Mouse (Mus musculus) ovary, adult 18-20 months (tissue): ENCODE measurements around the gene Ccl22.

Experiments used
- DNase-seq: peaks from one replicate; pipeline ENCODE4 v3.0.0; 2022; ENCODE audit warnings: low spot score, mixed read lengths

Ccl22 gene

GRCm38 (mm10) chr8:94778895-94779533 lies 33.6 kb downstream of the Ccl22 start:
- no peak for DNase-seq

DNA sequence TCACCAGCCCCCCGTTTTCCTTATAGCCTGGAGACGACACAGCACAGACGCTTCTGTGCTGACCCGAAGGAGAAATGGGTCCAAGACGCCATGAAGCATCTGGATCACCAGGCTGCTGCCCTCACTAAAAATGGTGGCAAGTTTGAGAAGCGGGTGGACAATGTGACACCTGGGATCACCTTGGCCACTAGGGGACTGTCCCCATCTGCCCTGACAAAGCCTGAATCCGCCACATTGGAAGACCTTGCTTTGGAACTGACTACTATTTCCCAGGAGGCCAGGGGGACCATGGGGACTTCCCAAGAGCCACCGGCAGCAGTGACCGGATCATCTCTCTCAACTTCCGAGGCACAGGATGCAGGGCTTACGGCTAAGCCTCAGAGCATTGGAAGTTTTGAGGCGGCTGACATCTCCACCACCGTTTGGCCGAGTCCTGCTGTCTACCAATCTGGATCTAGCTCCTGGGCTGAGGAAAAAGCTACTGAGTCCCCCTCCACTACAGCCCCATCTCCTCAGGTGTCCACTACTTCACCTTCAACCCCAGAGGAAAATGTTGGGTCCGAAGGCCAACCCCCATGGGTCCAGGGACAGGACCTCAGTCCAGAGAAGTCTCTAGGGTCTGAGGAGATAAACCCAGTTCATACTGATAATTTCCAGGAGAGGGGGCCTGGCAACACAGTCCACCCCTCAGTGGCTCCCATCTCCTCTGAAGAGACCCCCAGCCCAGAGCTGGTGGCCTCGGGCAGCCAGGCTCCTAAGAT lies 34.3 kb downstream of the Ccl22 start:
- DNase-seq: no peak

- DNase-seq: no peak
Observed at GRCm38 (mm10) chr8:94780491-94781154, 35.2 kb downstream of the Ccl22 start.

- no peak for DNase-seq
Observed at GRCm38 (mm10) chr8:94781155-94781837, 35.9 kb downstream of the Ccl22 start.

DNA sequence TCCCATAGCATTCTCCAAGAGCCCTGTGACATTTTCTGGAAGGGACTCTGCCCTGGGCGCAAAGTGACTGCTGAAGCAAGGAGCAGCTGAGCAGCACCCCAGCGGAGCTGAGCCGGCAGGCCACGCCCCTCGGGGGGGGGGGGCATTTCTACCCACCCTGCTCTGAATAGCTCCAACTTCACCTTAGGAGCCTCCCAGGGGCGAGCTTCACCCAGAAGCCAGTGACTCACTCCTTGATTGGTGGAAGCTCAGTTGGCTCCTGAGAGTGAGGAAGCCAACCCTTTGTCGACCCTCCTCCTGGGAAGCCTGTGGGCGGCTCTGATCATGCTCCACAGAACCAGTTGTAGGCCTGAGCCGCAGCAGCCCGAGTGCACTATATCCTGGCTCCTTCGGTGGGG lies 36.4 kb downstream of the Ccl22 start:
- no peak for DNase-seq

DNA sequence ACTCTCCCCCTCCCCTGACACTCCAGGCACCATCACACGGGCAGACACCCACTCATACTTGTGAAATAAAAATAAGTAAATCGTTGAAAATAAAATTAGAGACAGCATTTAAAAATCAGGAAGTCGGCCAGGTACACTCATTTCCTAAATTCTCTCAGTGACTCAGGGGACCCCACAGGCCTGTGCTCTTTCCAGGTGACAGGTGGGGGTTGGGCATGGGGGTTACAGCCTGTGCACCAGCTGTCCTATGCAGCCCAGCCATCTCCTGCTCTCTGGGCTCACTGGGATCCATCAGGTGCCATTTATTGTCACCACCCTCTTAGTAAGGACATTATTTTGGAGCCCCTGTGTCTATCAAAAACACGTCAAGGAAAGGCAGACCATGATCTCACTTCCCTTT lies 38.5 kb downstream of the Ccl22 start:
- DNase-seq: no peak

DNA sequence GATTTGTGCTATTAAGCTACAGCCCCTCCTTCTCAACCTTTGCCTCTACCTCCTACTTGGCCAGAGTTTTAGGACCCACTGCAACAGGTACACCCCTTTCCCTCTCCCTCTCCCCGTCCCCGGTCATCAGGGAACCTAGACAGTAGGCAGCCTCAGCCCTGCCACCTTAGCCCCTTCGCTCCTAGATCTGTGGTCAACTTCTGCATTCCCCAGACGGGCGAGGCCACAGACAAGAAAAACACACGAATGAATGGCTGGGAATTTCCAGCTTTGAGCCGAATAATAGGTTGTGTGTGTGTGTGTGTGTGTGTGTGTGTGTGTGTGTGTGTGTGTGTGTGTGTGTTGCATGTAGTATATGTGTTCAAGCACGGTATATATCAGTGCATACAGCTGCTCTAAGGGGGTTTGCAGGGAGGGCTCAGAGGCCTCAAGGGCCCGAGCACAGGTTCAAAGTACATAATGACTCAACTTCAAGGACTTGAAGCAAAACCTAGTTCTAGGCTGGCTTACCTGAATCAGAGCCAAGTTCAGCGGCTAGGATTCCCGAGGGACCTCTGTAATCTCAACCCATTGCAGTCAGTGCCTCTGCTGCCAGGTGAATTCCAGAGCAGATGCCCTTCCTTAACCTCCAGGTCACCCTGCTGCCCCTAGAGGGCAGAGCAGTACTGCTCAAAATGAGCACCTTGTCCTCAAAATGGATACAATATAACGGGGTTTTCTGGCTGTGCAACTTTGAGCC lies 40.0 kb downstream of the Ccl22 start:
- peak; percentile 30 for DNase-seq

DNA sequence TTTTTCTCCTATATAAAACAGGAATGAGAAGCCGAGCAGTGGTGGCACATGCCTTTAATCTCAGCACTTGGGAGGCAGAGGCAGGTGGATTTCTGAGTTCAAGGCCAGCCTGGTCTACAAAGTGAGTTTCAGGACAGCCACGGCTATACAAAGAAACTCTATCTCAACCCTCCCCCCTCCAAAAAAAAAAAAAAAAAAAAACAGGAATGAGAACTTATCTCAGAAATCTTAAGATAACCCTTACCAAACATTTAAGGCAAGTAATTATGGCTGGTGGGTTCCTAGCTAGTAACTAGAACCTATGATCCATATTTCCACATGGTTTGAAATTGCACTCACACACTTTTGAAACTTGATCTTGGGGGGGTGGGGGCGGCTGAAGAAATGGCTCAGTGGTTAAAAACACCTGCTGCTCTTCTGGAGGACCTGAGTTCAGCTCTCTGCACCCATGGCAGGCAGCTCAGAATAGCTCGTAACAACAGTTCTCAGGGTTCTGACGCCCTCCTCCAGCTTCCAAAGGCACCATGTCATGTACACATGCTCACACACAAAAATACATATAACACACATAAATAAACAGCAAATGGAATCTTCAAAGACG lies 40.7 kb downstream of the Ccl22 start:
- no peak for DNase-seq

DNA sequence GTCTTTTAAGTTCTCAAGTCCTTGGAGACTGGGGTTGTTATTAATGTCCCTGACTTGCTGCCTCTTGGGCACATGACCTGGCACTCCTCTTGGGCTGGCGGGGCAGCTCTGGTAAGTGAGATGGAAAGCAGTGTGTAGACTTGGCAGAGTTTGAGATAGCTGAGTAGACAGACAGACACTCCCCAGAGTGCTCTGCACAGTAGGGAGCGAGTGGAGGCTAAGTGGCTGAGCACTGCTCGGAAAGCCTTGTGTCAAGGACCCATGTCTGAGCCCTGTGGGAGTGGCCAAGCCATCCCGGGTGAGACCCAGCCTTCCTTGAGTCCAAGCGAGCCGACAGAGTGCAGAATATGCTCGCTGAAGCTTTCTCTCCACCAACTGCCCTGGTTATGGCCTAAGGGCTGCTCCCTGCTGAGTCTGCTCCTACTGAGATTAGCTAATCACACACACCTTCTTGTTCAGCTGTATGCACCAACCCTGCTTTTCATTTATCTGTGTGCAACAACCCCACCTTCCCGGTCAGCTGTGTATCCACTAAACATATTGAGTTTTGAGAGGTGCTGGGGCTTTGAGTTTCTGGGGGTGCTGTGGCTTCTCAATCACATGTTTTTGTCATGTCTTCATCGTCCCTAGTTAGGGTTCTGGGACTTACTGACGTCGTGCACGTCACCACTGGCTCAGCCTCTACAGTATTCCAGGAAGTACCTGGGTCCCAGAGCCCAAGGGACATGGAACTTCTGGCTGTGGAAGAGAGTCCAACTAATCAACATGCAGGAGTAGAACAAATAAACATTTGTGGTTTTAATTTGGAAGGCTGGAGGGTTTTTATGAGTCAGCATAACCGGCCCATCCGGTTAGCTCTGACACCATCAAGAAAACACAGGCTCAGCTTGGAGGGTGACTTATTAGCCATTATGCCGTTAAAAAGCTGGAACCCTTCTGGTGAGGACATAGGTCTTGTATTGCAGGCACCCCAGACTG lies 42.4 kb downstream of the Ccl22 start:
- peak; percentile 57 for DNase-seq

GRCm38 (mm10) chr8:94789256-94789955 lies 44.0 kb downstream of the Ccl22 start:
- DNase-seq: no peak

- no peak for DNase-seq
Observed at GRCm38 (mm10) chr8:94794368-94794767, 49.0 kb downstream of the Ccl22 start.

GRCm38 (mm10) chr8:94794782-94795181 lies 49.4 kb downstream of the Ccl22 start:
- no peak for DNase-seq

DNA sequence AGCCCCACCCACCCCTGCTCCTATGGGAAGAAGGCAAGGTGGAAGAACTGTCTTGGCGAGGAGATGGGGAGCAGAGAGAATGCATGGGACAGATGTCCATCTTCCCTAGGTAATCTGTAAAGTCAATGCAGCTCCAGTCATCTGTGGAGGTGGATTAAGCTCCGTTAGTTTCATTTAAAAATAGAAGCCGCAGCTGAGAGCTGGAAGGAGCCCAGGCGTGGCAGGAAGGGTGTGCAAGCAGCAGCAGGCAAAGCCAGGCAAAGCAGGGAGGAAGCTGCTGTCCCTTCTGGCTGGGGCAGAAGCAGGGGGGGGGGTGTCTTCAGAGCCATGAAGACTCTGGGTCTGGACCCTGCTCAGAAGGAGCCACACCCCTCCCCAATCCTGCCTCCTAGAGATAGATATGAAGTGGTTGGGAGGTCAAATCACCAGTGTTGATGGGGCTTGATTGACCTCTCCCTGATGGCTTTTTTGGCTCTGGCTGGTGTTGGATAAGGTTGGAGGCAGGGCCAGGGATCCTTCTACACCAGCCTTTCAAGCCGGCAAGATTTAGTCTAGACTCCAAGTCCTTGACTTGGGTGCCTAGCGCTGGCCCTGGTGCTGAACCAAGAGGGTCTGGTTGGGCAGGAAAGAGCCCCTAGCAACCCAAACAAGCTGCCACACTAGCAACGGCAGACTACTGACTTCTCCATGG lies 55.0 kb downstream of the Ccl22 start:
- DNase-seq: no peak
